Mouse (Mus musculus) neural tube, embryonic 11.5 days (tissue): ENCODE measurements around the gene Ifnar2. TPM values are rescaled to one million over a fixed set of nuclear protein-coding genes. Genes with fewer than 3 reads are reported as not detected.

Source experiments
- polyA plus RNA-seq: library from polyadenylated mRNA; unstranded; fragments of >200 nt; fragmentation: Nextera tagmentation; extraction: Ambion mirVana; gene quantifications from 2 replicates; pipeline ENCODE4 v1.2.1, GENCODE M21; 2014

The Ifnar2 gene
- polyA plus RNA-seq, 1 experiment from 2014 or later: 30.0 TPM

Other genes with a start within 250 kb of the Ifnar2 start
- 1.2 and 2.0 TPM in 2 replicates for gene Olig2, start 147.3 kb upstream of the Ifnar2 start, polyA plus RNA-seq
- 0.31 and 0.45 TPM in 2 replicates for gene Olig1, start 103.0 kb upstream of the Ifnar2 start, polyA plus RNA-seq
- gene Gm21970, start 18.9 kb downstream of the Ifnar2 start, polyA plus RNA-seq: not detected in 2 replicates
- 6.8 and 8.3 TPM in 2 replicates for gene Il10rb, start 33.4 kb downstream of the Ifnar2 start, polyA plus RNA-seq
- 53.9 and 56.0 TPM in 2 replicates for gene Ifnar1, start 112.5 kb downstream of the Ifnar2 start, polyA plus RNA-seq
- gene Ifngr2, start 174.3 kb downstream of the Ifnar2 start, polyA plus RNA-seq: 35.8 and 40.8 TPM in 2 replicates
- gene Tmem50b, start 225.0 kb downstream of the Ifnar2 start, polyA plus RNA-seq: 51.9 and 57.4 TPM in 2 replicates
- gene Dnajc28, start 246.2 kb downstream of the Ifnar2 start, polyA plus RNA-seq: 4.8 and 5.0 TPM in 2 replicates